Mouse (Mus musculus): ENCODE measurements around the gene Cage1. TPM values are rescaled to one million over a fixed set of nuclear protein-coding genes. Genes with fewer than 3 reads are reported as not detected.
A peak's percentile ranks its signal among the peaks of the same experiment; 100 is the strongest.

The Cage1 gene
- total RNA-seq (2022), result 1 to 10 TPM; 3.3 to 6.6 (median 4.4) TPM

DNA sequence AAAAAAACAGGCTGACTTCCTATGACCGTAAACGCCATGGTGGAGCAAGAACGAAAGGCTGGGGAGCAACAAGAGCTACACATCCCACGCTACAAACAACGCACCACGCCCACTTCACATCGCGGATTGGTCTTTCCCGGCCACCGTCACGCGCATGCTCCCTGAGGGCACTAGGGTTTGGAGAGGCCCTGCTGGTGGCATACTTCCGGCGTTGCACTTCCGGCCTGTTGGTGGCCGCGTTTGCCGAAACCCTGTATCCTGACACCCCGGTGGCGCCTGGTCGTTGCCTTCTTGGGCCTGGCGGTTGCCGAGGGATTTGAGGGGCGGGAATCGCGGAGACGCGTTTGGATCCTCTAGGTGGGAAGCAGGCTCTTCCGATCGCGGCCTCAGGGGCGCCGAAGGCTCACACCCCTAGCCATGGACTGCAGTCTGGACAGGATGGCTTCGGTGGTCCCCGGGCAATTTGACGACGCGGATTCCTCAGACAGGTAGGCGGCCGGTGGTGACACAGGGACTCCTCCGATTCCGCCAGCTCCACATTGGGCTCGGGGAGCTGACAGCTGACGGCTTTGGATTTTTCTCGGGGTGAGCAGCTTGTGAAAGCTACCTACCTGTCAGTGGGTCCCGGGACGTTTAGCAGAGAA, at the start of gene Cage1:
Cage1 (minus strand) TSS at position 26 of the 644 bp plus-strand sequence.
- peak; percentile 96 for DNase-seq

DNA sequence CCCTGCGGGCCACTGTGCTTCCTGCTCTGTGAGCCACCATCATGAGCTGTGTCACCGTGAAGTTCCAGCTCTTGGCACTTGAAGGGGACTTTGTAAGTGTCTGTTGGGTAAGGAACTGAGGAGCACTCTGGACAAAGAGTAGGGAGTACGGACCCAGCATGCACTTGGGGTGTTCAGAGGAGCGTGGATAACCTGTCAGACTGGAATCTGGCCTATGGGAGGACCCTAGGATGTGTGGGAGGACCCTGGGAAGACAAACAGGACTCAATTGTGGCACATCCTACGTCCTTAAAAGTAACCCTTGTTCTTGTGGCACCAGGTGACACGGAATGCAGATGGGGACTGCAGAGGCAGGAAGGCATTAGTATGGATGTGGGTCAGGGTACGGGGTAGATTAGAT, 44.3 kb upstream of the Cage1 start:
- DNase-seq, result no peak

DNA sequence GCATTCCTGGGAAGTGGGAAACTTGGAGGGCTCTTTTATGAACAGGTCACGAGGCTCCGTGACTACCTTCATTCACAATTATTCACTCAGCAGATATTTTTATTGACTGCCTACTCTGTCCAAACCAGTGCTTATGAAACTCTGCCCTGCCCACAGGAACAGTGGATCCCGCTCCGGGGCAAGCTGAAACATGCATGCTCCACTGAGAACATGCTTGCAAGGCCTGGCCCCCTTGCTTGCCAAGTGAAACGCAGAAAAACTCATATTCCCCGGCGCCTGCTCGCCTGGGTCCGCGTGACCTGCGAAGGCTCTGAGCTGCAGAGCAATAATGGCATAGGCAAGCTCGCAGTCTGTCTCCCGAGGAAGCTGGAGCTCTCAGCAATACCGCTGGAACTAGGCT, 43.9 kb upstream of the Cage1 start:
- no peak for DNase-seq

DNA sequence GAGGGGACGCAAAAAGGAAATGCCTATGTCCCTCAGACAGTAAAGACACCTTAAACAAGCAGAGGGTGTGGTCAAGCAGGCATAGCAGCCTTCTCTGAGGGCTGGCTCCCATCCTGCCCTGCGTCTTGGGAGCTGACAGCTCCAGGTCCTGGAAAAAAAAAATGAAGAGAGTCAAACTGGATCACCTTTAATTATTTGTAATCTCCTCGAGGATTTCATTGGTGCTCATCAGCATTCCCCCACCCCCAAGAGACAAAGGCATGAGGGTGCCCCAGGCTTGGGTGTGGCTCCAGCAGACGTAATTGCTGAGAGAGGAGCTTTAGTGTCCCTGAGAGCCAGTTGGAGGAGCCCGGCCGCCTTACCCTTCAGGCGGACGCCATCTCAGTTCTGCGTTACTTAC, 43.1 kb upstream of the Cage1 start:
- DNase-seq, result no peak

DNA sequence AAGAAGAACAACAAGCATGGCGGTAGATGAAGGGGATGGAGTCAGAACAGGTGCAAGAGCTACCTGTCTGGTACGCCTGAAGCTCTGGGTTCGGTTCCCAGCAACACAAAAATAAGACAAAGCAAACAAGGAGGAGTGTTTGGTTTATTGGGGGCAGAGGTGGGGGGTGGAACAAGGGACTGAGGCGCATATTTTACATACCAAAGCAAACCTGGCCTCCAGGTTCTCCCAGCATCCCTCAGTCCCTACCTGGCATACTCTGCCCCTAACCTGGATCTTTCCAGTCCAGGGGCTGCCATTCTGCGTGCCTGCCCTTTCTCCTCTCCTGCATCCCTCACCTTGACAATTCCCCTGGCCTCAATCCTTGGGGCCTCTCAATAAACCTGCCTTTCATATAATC, 42.5 kb upstream of the Cage1 start:
- DNase-seq, result no peak

DNA sequence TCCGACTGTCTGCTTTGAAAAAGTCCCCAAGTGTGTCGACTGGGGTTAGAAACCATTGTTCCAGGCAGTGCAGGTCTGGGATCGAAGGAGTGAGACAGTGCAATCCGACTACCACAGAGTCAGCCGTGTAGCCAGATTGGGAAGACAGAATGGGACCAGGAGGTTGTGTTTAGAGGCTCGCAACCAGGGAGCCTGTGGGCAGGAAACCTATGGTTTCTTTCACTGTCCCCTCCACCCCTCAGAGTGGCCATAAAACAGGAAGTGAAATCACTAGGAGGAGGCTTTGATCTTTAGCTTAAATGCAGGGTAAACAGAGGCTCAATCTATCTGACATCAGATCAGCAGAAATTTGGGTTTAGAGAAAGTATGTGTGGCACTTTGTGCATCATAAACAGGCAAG, 42.0 kb upstream of the Cage1 start:
- DNase-seq, result no peak

DNA sequence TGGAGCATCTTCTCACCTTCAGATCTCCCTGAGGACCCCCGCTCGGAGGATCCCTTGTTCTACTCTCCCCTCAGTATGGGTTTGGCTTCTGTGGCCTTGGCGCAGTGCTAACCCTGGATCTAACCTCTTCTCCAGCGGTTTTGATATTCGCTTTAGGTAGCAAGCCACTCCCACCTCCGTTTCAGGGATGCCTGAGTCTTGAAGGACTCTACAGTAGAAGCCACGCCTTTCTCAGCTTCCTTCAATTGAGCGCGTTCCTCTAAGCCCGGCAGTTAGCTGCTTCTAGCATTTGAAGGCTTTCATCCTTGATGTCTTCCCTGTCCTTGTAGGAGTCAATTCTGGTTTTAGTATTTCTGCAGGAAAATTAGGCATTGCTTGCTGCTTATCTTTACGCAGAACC, 40.2 kb upstream of the Cage1 start:
- no peak for DNase-seq

DNA sequence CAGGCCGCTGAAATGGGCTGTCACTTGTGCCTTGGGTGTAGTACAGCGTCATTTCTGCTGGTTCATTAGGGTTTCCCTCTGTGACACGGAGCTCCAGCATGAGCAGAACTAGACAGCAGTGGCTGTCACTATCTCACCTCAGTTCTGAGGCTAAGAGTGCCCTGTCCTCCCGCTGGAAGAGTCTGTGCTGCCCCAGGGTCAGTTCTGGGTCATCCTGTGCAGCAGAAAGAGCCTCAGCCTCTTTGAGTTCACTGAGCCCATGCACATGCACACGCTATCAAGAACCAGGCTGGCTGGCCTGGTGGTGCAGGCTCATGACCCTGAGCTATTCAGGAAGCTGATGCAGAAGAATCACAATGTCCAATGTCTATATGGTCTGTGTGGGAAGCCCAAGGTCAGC, 37.5 kb upstream of the Cage1 start:
- no peak for DNase-seq

DNA sequence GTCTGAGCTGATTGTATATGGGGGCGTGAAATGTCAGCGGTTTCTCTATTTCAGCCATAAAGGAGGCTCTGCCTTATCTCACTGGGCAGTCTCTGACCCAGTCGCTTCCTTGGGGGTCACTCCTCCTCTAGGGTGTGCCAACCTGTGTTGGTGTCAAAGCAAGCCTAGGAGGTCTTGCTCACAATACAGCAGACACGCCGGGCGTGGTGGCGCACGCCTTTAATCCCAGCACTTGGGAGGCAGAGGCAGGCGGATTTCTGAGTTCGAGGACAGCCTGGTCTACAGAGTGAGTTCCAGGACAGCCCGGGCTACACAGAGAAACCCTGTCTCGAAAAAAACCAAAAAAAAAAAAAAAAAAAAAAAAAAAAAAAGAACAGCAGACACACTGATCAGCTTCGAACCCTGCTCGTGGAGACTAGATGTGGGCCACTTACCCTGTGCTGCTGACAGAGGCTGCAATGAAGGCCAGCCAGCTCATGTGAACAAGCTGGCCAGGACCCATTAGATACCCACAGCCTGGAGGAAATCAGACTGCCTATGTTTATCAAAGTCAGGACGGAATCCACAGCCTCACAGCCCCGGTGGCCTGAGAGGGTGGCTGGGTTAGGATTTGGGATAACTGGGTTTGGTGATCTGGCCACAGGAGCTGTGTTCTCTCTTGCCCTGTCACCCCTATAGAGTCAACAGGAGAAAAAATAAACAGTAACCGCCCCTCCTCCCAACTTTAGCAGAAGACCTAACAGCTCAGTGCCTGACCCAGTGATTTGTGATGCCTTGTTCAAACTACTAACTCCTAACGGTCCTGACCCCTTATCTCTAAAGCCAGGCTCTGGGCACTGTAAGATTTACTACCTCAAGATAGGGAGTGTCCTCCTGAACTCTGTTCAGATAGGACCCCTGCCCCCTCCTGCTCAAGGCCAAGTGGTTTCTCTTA, 36.8 kb upstream of the Cage1 start:
- DNase-seq, result no peak

DNA sequence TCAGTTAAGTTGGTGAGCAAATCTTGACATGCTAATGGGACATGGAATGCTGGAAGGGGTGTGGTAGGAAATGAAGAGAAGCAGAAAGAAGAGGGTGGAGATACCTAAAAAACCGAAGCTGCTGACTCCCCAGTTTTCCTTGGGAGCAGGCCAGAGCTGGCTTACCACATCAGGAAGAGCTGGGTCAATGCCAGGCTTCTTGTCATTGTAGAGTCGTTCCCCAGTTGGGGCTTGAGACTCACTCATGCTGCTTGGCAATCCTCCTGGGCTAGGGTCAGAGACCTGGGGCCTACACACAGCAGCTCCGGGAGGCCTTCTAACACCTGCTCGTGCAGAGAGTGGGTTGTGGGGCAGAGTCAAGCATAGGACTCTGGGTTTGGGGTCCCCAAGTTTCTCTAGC, 34.1 kb upstream of the Cage1 start:
- peak; percentile 23 for DNase-seq

DNA sequence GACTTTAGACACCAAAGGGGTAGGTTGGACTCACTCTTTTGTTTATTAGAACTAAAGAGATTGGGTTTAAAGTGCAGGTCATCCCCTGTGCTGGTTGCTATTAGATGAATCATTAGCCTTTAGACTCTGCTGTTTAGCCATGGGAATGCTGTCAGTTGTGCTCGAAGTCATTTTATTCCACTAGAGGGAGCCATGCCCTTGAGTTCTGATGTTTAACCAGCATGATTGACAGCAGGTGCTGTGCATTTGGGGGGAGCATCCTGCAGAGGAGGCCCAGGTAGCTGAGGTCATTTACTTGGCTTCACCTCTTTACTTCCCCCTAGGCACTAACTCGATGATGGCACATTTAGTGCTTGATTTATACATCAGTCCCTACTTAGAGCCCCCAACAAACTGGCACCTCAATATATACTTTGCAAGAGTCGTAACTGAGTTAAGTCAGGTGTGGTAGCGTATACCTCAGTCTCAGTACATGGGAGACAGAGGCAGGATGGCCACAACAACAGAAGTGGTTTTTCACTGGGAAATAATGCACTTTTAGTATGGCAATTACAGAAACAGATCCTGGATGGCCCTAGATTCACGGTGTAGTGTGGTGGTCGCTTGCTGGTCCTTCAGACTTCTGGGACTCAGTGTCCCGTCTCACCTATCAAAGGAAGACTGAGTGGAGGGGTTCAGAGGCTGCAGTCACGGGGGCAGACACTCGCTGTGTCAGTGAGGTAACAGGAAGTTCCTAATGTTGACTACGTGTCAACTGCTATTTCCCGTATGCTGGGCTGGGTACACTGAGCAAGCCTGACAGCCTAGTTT, 28.2 kb upstream of the Cage1 start:
- DNase-seq, result peak; percentile 29

DNA sequence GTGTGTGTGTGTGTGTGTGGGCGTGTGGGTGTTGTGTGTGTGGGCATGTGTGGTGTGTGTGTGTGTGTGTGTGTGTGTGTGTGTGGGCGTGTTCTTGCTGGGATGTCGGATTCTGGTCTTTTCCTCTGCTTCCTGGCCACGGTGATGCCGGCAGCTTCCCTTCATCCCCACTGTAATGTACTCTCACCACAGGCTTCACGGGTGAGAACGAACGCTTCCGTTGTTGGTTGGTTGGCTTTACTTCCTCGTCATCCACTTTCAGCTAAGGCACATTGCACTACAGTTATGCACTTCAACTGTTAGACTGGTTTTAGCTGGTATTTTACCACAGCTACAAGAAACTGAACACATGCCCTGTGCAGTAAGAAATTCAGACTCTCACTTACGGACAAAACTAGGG, 25.8 kb upstream of the Cage1 start:
- DNase-seq, result no peak

DNA sequence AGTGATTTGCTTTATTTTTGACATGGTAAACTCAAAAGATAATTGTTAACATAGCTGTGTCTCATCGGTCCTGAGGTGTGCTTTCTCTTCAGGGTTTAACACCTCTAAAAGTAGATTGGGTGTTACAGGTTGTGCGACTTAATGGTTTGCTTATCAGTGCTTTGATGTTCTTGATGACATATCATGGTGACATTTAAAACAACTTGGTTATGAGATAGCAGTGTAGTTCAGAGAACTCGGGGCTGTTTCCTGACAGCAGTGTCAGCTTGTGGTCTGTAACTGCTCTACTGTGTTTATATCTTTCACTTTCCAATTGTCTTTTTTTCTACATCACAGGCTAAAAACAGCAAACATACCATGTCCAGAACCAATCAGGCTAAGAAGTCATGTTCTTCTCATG, 13.0 kb upstream of the Cage1 start:
- no peak for DNase-seq

DNA sequence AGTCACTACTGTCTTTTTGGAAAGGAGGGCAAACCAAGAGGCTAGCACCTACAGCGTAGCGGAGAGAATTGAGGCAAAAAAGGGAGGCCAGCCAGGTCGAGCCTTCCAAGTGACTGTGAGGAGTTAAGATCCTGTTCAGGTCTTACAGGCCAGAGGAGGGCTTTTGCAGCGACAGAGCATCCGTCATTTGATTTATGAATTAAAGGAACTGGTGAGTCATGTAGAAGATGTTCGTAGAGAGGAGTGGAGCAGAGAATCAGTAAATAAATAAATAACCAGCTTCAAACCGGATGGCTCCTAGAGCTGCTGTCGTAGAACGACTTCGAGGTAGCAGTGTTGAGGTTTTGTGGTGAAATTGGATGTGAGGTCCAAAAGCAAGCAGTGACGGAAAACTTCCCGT, 942 bp upstream of the Cage1 start:
- DNase-seq, result peak; percentile 25

DNA sequence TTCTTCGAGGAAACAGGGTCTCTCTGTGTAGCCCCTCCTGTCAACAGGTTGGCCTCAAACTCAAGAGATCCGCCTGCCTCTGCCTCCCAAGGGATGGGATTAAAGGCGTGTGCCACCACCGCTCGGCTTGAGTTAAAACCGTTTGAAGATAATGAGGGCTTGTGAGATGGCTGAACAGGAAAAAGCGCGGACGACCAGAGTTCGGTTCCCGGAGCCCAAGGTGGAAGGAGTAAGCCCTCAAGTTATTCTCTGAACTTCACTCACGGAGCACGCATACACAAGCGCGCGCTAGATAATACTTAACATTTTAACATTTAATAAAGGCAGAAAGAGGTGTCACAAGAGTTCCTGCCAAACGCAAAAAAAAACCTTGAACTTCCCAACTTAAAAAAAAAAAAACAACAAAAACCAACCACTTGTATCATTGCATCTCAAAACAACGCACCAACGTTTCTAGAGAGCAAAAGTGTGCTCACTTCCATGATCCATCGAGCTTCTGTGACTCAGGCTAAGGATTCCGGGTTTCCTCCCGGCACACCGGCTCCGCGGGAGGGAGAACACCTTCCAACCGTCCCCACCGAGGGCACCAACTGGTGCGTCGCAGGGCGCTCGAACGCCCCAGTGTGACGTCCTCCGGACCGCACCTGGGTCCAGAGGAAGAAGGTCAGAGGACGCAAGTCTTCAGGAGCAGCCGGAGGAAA, 376 bp downstream of the Cage1 start, which contains the start of gene Riok1:
Riok1 (plus strand) TSS at position 653 of the 701 bp plus-strand sequence.
- peak; percentile 18 for DNase-seq

DNA sequence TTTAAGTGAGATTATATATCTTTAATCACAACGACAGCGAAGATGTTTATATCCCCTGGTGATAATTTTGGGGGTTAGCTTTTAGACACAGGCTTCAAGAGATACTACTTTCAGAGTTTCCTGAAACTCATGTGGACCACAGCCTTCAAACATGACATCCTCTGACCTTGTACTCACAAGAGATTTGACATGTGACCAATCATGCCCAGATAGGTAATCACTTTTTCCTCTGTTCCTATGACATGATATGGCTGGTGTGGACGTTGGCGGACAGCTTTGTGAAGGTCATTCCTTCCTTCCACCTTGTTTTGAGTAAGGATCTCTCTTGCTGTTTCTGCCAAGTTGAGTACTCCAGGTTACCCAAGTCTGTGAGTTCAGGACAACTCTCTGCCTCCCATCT, 8.5 kb downstream of the Cage1 start:
- no peak for DNase-seq

DNA sequence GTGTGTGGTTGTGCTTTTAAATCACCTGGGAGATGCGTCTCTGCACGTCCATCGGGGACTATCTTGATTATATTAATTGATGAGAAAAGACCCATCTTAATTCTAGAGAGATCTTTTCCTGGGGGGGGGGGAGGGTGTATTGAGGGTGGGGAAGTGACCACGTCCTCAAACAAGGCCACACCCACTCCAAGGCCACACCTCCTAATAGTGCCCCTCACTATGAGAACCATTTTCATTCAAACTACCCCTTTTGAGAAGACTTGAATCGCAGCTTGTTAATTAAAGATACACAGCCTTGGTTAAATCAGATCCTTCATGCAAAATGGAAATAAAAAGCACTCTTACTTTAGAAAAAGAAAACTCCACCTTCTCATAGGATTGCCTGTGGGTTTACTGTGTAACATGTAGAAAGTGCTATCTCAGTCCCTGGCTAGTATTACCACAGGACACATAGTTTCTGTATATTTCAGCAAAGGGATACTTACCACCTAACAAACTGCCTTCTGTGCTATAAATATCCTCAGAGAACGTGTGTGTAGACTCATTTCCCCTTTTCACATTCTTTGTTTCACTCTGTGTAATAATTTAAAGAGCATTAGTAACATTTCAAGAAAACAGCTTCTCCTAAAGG, 9.1 kb downstream of the Cage1 start:
- no peak for DNase-seq

DNA sequence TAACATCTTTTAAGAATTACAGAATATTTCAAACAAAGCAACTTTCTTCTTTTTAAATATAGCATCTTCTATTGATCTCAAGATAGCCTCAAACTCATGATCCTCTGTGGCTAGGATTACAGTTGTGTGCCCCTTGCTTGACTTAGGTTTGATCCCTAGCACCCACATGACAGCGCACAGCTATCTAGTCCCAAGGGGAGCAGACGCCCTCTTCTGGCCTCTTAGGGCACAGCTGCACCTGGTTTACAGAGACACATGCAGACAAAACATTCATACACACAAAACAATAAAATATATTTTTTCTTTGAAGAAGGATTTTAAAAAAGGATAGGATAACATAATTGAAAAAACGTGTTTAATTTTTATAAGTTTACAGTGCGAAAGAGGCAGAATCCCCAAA, 11.0 kb downstream of the Cage1 start:
- no peak for DNase-seq

DNA sequence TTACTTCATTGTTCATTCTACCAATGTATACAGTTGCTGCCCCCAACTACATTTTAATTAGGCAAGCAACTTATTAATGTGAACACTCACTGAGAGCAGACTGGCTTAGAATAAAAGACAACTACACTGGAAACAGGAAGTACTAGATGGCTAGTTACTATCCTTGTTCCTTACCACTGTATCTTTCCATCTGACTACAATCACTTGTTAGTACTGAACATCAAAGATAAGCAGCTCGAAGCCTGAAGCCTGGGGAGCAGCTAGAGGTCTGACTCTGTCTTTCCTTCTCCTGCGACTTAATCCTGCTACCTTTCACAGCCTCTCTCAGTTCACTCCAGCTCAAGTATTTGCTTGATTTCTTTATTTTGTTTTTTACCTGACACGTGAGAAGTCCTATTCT, 18.1 kb downstream of the Cage1 start:
- no peak for DNase-seq

DNA sequence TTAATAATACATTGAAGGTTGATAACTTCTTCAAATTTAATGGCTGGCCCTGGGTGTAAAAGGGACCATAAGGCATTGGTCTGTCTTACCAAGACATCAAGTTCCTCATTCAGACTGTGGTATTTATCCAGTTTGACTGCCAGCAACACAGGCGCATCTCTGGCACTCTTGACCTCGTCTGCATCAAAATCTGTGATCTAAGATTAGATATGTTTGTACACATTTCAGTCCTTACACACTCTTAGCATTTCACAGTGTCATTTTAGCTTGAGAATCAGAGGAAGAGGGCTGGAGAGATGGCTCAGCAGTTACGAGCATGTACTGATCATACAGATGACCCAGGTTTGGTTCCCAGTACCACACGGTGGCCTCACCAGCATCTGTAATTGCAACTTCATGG, 21.3 kb downstream of the Cage1 start:
- DNase-seq, result no peak

DNA sequence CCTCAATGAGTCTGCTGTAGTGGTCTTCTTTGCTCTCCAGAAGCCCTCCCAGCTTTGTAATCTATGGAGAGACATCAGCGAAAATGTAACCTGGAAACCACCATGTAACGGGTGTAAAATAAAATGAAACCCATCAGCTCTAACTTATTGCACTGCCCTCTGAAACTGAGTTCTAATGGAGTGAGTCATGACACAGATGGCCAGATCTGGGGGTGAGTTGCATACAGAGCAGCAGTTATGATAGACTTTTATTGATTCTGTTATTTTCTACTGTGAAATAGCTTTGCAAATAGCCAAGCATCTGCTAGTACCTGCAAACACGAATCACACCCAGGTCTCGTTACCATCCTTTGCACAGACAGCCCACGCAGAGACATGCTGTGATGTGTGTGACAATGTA, 24.4 kb downstream of the Cage1 start:
- no peak for DNase-seq

DNA sequence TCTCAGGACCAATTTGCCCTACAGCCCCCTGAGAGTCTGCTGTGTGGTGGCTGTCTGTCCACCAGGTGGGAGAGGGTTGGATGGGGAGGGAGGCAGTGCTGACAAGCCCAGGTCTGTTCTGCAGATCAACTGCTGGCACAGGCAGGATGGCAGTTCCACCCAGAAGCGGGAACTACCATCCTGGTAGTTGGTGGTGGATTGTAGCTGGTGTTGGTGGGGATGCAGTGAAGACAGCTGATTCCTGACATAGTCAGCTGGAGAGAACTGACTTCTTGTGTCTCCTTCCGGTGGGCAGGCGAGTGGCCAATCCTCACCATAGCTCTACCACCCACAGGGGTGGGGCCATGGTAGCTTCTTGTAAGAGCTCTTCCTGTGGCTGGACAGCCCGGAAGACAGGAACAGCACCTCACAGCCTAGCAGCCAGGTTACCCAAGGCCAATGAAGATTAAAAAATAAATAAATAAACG, 26.4 kb downstream of the Cage1 start:
- no peak for DNase-seq

Data from adrenal gland, adult 8-10 months (tissue).